Mouse (Mus musculus): Measurements from ENCODE around the gene Ddx21. TPM values are rescaled to one million over a fixed set of nuclear protein-coding genes. Genes with fewer than 3 reads are reported as not detected.
"Not testable (repeated sequence)": the region's sequence is repeated elsewhere in the genome, so short reads cannot be mapped to it uniquely, and the experiment has no call there.

Gene Ddx21
- 17.1 and 17.7 TPM in 2 replicates for polyA plus RNA-seq (2015; fragmentation: Nextera tagmentation; extraction: Ambion mirVana)

DNA sequence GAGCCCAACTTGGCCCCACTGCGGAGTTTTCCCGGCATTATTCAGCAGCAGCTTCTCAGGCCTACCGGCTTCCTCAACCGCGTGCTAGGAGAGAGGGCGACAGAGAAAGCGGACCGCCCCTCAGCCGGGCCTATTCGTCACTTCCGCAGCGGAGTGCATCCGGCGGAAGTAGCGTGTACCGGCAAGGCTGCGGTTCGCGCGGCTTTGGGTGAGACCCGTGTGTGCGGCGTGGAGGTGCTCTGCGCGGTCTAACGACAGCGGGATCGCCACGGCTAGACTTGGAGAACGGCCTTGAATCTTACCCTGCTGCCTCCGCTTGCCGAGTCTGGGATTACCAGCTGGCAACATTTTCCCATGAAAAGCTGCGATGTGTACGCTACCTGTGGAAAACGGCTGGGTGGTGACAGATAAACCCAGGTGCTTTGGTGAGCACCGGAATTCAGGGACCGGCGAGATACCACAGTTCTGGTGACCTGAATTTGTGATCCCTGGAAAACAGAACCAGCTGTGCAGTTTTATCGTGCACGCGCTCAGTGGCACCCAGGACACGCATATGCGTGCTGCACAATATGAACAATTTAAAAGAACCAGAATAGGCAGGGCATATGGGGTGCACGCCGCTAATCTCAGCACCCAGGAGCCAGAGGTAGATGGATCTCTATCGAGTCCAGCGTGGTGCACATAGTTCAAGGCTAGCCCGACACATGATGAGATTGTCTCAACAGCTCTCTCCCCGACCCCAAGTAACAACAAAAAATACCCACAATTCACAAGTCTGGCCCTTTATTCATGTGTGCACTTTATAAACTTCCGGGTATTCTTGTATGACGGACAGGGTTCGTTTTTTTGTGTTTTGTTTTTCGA is at the start of gene Ddx21:
Ddx21 (minus strand) TSS at position 105 of the 864 bp plus-strand sequence.
- Histone ChIP-seq H3K36me3 (peaks cover 12% of the 10 kb centered on the region), H3K9ac (peak within 1 kb of the TSS; percentile 87), H3K27me3 (no peaks in the 10 kb centered on the region), H3K4me3 (peak within 1 kb of the TSS; percentile 93), H3K4me2 (peak within 1 kb of the TSS; percentile 91), H3K27ac (peak within 1 kb of the TSS; percentile 88), H3K4me1 (replicated peaks) (peaks cover 34% of the 10 kb centered on the region), H3K9me3 (no peaks in the 10 kb centered on the region)
- WGBS: 7% methylated on average over 53 of the region's 53 CpGs
- peak; percentile 98 for ATAC-seq (ENCODE audit: low FRiP score)

- peak within 1 kb of the TSS; percentile 96 for H3K27ac ChIP-seq
- peak within 1 kb of the TSS; percentile 95 for H3K4me3 ChIP-seq
- peak within 1 kb of the TSS; percentile 83 for H3K4me2 ChIP-seq
- under 1% methylated on average over 80 of the region's 89 CpGs for WGBS
- H3K4me1 ChIP-seq (replicated peaks): peaks cover 23% of the 10 kb centered on the region
- peak within 1 kb of the TSS; percentile 93 for H3K9ac ChIP-seq
- peak; percentile 100 for ATAC-seq (ENCODE audit: low FRiP score)
- 0 out of 2 replicates have a peak, but pooled peaks cover 3% of the 10 kb centered on the region for H3K27me3 ChIP-seq
- H3K9me3 ChIP-seq: no peaks in the 10 kb centered on the region
- H3K36me3 ChIP-seq: peaks cover 10% of the 10 kb centered on the region
Measured at GRCm38 (mm10) chr10:62650881-62651810, 49.1 kb upstream of the Ddx21 start, which contains the start of gene Ddx50. Ddx50 (minus strand) TSS chr10:62651218.

DNA sequence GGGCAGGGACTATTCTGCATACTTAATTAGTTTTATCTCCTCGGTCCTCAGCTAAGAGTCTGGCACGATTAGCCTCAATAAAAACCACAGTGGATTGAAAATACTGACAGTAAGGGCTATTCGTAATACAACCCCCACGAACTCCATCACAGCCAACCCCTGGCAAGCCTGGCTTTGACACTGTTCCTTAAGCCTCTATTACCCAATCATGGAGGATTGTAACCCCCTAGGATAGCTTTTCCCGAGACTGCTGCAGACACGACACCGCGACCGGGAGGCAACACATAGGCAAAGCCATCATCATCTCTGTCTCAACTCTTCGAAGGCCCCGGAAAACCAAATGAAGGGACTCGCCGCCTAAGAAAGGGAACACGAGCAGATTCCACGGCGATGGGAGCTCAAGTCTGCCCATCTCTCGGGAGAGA is 48.3 kb upstream of the Ddx21 start:
- WGBS: under 1% methylated on average over 17 of the region's 17 CpGs
- H3K27ac ChIP-seq: peak overlapping the region; percentile 96
- peak overlapping the region; percentile 83 for H3K4me2 ChIP-seq

DNA sequence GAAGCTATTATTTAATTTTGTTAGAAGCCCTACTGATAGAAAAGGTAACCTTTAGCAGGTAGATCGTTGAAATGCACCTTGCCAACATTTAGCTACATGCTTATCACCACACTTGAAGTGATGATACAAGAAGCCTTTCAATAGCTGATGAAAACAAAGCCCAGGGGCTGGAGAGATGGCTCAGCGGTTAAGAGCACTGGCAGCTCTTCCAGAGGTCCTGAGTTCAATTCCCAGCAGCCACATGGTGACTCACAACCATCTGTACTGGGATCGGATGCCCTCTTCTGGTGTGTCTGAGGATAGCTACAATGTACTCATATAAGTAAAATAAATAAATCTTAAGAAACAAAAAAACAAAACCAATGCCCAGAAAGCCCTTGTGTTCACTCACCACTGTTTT is 2.1 kb upstream of the Ddx21 start:
- Histone ChIP-seq H3K27me3 (no peaks in the 10 kb centered on the region), H3K27ac (no peak overlapping the region), H3K4me3 (no peak overlapping the region), H3K4me2 (no peak overlapping the region), H3K9ac (no peak overlapping the region), H3K4me1 (replicated peaks) (peaks cover 26% of the 10 kb centered on the region), H3K36me3 (no peaks in the 10 kb centered on the region), H3K9me3 (no peaks in the 10 kb centered on the region)
- no peak for ATAC-seq (ENCODE audit: low FRiP score)
- WGBS: 81% methylated on average over 3 of the region's 3 CpGs

More for the DNA sequence above, 48.3 kb upstream of the Ddx21 start:
- peak overlapping the region; percentile 93 for H3K9ac ChIP-seq
- H3K27me3 ChIP-seq: 0 out of 2 replicates have a peak, but pooled peaks cover 3% of the 10 kb centered on the region
- H3K4me3 ChIP-seq: peak overlapping the region; percentile 95
- H3K9me3 ChIP-seq: no peaks in the 10 kb centered on the region
- H3K4me1 ChIP-seq (replicated peaks): peaks cover 23% of the 10 kb centered on the region
- H3K36me3 ChIP-seq: peaks cover 17% of the 10 kb centered on the region
- ATAC-seq (ENCODE audit: low FRiP score): no peak

- peaks cover 27% of the 10 kb centered on the region for H3K4me1 ChIP-seq (replicated peaks)
- H3K9me3 ChIP-seq: no peaks in the 10 kb centered on the region
- H3K27ac ChIP-seq: no peak overlapping the region
- no peaks in the 10 kb centered on the region for H3K27me3 ChIP-seq
- no peak overlapping the region for H3K4me3 ChIP-seq
- H3K36me3 ChIP-seq: peaks cover 2% of the 10 kb centered on the region
- no peak overlapping the region for H3K9ac ChIP-seq
- no peak for ATAC-seq (ENCODE audit: low FRiP score)
- WGBS: 91% methylated on average over 12 of the region's 12 CpGs
- H3K4me2 ChIP-seq: 0 out of 2 replicates have a peak overlapping the region, but pooled peaks have one; percentile 91
Measured at GRCm38 (mm10) chr10:62603233-62604030, 1.4 kb upstream of the Ddx21 start.

DNA sequence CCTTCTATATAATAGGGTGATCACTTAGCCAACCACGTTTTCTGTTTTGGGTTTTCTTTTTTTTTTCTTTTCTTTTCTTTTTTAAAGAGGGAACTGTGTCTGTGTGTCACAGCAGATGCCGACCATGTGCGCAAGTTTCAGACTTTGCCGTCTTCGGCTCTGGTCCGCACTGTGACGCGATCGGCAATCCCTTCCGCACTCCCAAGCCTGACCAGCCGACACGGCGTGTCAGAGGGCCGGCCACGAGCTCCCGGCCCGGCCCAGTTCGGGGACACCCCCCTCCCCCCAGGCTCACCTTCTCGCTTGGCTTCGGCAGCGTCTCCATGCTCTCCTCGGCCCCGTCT is 276 bp downstream of the Ddx21 start:
- H3K4me2 ChIP-seq: peak overlapping the region; percentile 91
- no peaks in the 10 kb centered on the region for H3K9me3 ChIP-seq
- H3K36me3 ChIP-seq: peaks cover 18% of the 10 kb centered on the region
- peaks cover 38% of the 10 kb centered on the region for H3K4me1 ChIP-seq (replicated peaks)
- ATAC-seq (ENCODE audit: low FRiP score): peak; percentile 73
- H3K9ac ChIP-seq: peak overlapping the region; percentile 87
- peak overlapping the region; percentile 88 for H3K27ac ChIP-seq
- WGBS: under 1% methylated on average over 23 of the region's 23 CpGs
- no peaks in the 10 kb centered on the region for H3K27me3 ChIP-seq
- H3K4me3 ChIP-seq: peak overlapping the region; percentile 93

GRCm38 (mm10) chr10:62601053-62601791 is 859 bp downstream of the Ddx21 start:
- Histone ChIP-seq H3K4me1 (replicated peaks) (peaks cover 38% of the 10 kb centered on the region), H3K36me3 (peaks cover 20% of the 10 kb centered on the region), H3K9me3 (no peaks in the 10 kb centered on the region), H3K4me3 (peak overlapping the region; percentile 93), H3K27me3 (no peaks in the 10 kb centered on the region), H3K4me2 (peak overlapping the region; percentile 91), H3K9ac (peak overlapping the region; percentile 87), H3K27ac (no peak overlapping the region)
- WGBS: 13% methylated on average over 20 of the region's 20 CpGs
- no peak for ATAC-seq (ENCODE audit: low FRiP score)

GRCm38 (mm10) chr10:62600056-62600455 is 2.0 kb downstream of the Ddx21 start:
- ATAC-seq (ENCODE audit: low FRiP score): no peak

GRCm38 (mm10) chr10:62599311-62599710 is 2.8 kb downstream of the Ddx21 start:
- H3K4me2 ChIP-seq; ATAC-seq (ENCODE audit: low FRiP score); H3K4me3 ChIP-seq; H3K27ac ChIP-seq; H3K9me3 ChIP-seq; H3K27me3 ChIP-seq; H3K9ac ChIP-seq: not testable (repeated sequence)
- 100% methylated on average over 3 of the region's 3 CpGs for WGBS
- Histone ChIP-seq H3K36me3 (peaks cover 27% of the 10 kb centered on the region), H3K4me1 (replicated peaks) (peaks cover 38% of the 10 kb centered on the region)

More at GRCm38 (mm10) chr10:62600056-62600455, 2.0 kb downstream of the Ddx21 start:
- Histone ChIP-seq H3K4me3 (no peak overlapping the region), H3K27ac (no peak overlapping the region), H3K4me1 (replicated peaks) (peaks cover 38% of the 10 kb centered on the region), H3K4me2 (peak overlapping the region; percentile 4), H3K36me3 (peaks cover 22% of the 10 kb centered on the region), H3K9ac (no peak overlapping the region), H3K9me3 (no peaks in the 10 kb centered on the region), H3K27me3 (no peaks in the 10 kb centered on the region)
- WGBS: 95% methylated on average over 6 of the region's 6 CpGs

DNA sequence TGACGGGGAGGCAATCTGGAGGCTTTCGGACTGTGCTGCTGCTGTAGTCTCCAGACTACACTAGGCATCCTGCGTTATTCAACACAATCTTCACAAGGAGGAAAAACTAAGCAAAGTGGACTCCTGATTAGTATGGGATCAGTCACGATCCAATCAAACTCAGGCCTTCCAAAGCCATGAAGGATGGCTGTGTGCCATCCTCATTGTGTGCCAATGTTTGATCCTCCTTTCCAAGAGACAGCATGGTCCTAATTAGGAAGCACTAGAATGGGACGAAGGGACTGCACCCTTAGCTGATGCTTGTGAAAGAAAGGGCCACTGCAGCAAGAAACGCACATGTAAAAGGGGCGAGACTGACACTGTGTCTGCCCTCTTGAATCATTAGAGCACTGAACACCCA is 9.6 kb downstream of the Ddx21 start:
- no peaks in the 10 kb centered on the region for H3K9me3 ChIP-seq
- no peak overlapping the region for H3K27ac ChIP-seq
- 94% methylated on average over 7 of the region's 7 CpGs for WGBS
- H3K4me1 ChIP-seq (replicated peaks): 0 out of 2 replicates have a peak, but pooled peaks cover 5% of the 10 kb centered on the region
- no peak overlapping the region for H3K9ac ChIP-seq
- H3K27me3 ChIP-seq: no peaks in the 10 kb centered on the region
- ATAC-seq (ENCODE audit: low FRiP score): no peak
- H3K4me3 ChIP-seq: no peak overlapping the region
- H3K36me3 ChIP-seq: peaks cover 77% of the 10 kb centered on the region
- no peak overlapping the region for H3K4me2 ChIP-seq

DNA sequence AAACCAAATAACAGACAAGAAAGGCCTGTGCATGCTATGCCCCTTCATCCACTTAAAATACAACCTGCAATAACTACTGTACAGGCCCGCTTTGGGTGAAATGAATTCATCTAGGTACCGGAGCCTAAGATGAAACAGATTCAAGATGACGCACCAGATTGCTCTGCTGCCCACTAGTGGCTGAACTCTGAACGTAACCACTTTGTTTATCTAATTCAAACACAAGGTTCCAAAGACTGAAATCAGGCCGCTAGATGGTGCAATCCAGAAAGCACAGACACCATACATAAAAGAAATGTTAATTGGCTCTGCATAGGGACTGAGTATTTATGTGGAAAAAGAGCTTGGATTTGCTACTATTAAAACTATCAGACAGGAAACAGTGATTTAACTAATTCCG is 11.9 kb downstream of the Ddx21 start:
- peak; percentile 73; the same call in 1 of the 2 replicates for ATAC-seq (ENCODE audit: low FRiP score)
- 44% methylated on average over 6 of the region's 6 CpGs for WGBS
- H3K36me3 ChIP-seq: peaks cover 89% of the 10 kb centered on the region
- H3K4me2 ChIP-seq: no peak overlapping the region
- no peaks in the 10 kb centered on the region for H3K4me1 ChIP-seq (replicated peaks)
- H3K9ac ChIP-seq: no peak overlapping the region
- no peak overlapping the region for H3K27ac ChIP-seq
- H3K4me3 ChIP-seq: no peak overlapping the region
- no peaks in the 10 kb centered on the region for H3K27me3 ChIP-seq
- H3K9me3 ChIP-seq: no peaks in the 10 kb centered on the region

Data from hindbrain, embryonic 13.5 days (tissue).